Mouse (Mus musculus) hindlimb bud, embryonic 11.5 days (tissue): ENCODE results near the gene Cmip.

Experiments used
- DNase-seq: peaks from one replicate; pipeline ENCODE4 v3.0.0-alpha.2; 2012; ENCODE audit warnings: low read depth, low spot score; ENCODE audit errors: extremely low spot score

The Cmip gene

DNA sequence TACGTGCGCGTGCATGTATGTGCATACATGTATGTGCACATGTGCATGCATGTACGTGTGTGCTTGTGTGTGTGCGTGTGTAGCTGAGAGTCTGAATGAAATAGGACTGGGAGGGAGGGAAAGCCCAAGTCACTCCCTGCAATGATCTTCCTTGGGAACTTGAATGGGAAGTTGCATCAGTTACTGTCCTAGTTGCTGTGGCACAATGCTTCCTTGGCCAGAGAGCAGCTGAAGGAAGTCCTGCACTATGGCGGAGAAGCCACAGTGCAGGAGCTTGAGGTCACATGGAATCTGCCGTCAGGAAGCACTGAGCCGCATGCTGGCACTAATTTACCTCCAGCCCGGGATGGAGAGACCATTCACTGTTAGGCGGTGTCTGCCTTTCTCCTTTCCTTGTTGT is 37.9 kb downstream of the Cmip start:
- no peak for DNase-seq

DNA sequence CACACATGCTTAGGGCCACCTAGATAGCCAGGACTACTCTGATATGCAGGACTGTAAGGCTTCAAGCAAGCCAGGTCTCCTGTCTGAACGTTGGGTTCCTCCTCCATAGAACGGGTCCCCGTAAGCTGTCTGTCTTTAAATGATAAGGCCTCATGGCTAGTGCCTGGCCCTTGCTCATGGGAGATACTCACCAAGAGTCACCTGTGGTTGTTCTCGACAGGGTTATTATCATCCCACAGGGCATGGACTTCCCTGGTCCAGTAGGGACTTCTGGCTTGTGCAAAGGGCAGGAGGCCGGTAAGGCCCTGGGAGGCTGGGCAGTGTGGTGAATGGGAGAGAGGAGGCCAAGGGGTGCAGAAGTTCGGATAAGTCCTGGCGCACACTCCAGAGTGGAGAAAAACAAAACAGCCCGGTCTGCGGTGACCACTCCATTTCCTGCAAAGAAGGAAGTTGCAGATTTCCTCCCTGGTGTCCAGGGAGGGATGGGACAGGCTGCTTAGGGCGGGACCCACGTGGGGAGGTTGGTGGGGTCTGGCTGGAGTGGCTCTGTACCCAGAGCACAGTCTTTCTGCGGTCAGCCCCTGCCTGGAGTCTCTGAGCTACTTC is 41.2 kb downstream of the Cmip start:
- no peak for DNase-seq

DNA sequence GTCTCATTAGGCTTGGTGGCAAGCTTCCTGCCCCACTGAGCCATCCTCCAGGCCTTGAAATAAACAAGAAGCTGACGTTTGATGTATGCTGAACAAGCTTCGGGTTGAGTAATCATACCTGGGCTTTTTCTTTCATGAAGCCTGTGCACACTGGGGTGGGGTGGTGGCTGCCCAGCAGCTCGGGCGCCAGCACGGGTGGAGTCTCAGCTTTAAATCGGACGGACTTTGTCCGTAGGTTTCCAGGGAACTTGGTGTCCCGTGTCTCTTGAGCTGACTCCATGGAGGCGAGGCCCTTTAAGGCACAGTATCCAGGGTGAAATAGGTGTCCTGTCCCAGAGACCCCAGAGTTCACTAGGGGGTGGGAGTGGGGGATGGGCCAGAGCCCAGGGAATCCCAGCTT is 42.3 kb downstream of the Cmip start:
- DNase-seq, result no peak

DNA sequence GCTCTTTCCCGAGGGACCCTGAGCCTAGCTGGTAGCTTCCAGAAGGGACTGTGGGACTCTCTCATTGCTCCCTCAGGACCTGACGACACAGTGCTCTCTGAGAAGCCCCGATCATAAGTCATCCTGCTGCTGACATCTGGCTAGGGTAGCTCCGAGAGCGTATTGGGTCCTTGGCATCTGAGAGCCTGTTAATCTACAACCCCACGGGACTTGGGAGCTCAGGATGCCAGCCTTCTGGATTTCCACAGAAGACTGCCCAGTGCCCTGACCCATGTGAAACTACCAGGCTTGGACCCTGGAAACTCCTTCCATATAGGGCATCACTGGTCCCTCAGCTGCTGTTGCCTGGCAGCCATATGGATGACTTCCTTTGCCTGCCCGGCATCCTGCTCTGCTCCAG is 43.3 kb downstream of the Cmip start:
- DNase-seq, result no peak

DNA sequence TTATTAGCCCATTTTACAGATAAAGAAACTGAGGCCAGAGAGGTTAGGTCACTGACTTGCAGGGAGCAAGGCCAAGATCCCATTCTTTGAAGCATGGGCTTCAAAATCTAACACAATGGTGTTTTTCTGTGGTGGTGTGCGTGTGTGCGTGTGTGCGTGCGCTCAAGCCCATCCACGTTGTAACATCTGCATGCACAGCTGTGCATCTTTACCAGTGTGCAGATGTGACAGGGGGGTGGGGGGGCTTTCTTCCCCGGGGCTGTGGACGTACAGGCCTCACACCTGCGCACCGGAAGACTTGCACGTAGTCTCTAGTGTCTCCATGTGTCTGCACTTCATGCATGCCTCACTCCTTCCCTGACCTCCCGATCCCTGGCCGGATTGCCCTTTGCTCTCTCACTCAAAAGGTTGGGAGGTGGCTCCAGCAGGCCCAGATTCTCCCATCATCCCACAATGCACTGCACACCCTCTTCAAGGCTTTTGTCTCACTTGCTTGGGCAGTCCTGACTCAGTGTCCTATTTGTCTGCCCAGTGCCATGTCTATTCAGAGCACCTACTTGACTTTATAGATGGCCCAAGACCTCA is 44.7 kb downstream of the Cmip start:
- no peak for DNase-seq

DNA sequence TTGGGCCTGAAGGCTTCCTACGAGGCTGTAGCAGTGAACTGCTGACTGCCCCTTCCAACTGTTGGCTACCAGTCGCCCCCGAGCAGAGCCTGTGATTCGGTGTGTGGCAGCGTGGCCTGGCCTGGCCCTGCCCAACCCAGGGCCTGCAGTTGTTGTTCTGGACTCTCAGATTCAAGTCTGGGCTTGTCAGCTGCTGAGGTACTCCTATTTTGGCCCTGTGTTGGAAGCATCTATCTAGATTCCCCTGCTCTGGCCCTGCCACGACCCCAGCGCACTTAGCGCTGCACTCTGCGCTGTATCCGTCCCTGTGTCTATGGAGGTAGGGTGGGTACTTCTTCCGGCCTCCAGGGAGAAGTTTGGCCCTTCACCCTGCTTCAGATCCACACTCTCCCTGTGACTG is 45.2 kb downstream of the Cmip start:
- DNase-seq, result no peak

DNA sequence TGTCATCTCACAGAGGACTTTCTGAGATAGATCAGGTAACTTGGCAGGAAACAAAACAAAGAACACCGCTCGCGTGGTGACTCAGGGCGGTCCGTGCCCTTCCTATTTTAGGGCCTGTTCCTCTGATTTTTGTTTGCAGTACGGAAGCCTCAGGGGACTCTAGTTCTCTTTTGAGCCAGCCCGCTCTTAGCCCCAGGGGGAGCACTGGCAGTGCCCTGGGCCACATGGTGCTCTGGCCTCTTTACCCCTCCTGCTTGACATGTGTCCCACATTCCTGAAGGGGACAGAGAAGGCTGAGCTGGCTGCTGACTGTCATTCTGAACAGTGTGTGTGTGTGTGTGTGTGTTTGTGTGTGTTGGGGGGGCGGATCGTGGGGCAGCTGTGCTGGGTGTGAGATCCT is 46.8 kb downstream of the Cmip start:
- DNase-seq, result no peak

DNA sequence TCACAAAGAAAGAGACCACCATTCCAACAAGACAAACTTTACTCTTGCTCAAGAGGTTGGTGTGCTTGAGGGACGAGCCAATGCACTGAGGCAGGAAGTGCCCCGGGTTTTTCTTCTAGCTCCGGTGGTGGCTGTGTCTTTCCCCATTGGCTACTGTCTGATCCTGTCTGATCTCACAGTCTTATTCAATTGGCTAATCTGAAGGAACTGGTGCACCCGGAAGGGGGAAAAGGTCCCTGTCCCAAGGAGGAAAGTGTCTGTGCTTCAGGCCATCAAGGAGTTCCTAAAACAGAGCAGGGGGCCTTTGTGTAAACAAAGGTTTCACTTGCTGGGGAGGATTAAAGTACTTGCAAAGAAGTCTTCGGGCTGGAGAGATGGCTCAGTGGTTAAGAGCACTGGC is 48.5 kb downstream of the Cmip start:
- DNase-seq, result no peak

DNA sequence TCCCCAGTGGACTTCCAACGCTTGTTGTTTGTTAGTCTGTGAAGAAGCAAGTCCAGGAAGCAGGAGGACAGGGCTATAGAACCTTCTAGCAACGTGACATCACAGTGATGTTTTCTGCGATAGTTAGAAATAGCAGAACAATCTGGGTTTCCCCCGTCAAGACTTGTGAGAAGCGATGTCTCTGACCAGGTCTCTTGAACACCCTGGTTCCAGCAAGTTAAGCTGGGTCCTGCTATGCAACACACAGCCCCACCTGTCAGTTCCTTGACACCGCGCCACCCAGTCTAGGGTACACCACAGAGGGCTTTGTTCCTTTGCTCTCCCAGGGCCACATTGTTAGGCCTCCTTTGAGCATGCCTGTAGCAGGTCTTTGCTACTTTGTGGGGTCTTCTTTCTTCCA is 49.9 kb downstream of the Cmip start:
- no peak for DNase-seq

DNA sequence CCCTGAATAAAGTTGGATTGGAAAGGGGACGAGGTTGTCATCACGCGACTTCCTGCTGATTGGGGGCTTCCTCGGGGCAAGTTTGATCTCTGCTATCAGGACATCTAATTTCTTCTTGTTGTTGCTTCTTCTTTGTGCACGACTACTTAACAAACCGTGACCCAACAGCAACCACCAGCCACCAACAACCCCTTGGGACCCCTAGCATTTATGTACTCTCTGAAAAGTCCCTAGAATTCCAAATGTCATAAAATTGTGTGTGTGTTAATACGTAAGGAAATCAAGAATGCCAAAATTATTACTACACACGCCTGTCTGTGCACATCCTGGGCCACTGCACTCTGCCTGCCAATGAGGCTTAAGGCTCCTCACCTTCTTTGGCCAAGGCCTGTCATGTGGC is 50.4 kb downstream of the Cmip start:
- DNase-seq, result no peak

DNA sequence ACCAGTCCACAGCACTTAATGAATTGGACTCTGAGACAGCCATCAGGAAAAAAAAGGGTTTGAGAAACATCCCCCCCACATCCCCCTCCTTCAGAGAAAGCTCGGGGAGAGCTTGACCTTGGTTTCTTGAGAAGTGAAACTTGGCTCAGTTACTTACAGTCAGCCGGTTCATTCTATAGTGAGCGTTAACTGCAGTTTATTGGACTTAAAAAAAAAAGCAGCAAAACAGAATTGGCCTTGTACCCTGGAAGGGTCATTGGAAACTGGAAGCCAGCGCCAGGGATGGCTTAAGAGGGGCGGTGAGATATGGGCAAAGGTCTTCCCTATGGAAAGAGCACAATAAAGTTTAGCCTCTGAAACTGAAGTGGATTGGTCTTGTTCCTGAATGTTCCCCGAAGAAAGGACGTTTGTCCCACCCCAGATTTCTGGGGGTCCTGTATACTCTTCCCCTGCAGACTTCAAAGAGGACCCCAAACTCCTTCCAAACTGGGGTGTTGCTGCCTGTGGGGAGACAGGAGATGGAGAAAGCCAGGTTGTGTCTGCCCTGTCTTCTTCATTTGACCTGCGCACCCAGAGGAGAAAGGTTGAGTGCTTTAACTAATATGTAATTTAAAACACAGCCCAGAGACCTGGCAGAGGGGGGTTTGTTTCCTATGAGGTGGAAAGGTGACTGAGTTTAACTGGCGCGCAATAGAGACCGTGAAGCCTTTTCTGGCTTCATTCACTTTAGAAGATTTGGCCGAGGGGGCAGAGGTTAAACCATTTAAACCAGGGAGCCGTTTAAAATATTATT is 51.6 kb downstream of the Cmip start:
- DNase-seq, result no peak

DNA sequence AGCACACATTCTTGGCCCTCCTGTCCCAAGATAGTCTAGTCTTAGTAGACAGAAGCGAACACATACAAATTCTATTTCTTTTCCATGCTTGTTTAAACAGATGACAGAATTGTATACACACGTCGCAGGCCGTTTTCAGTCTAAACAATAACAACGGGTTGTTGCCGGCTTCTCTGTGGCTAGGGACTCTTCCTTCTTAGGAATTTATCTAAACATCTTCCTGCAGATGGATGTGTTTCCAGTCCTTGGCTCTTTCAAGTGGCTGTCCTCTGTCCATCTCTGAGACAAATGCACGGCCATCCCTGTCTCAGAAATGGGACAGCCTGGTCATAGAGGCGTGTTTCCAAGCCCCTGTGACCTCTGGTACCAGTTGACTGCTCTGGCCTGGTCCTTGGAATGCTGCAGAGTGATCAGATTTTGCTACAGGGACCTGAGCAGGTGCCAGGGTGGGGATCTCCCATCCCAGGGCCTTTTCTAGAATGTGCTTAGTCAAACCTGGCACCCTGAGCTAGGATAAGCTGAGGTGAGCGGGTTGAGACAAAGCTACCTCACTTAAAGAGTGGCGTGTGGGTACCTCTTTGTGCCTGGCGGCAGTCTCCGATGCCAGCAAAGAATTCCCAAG is 52.9 kb downstream of the Cmip start:
- DNase-seq, result no peak

DNA sequence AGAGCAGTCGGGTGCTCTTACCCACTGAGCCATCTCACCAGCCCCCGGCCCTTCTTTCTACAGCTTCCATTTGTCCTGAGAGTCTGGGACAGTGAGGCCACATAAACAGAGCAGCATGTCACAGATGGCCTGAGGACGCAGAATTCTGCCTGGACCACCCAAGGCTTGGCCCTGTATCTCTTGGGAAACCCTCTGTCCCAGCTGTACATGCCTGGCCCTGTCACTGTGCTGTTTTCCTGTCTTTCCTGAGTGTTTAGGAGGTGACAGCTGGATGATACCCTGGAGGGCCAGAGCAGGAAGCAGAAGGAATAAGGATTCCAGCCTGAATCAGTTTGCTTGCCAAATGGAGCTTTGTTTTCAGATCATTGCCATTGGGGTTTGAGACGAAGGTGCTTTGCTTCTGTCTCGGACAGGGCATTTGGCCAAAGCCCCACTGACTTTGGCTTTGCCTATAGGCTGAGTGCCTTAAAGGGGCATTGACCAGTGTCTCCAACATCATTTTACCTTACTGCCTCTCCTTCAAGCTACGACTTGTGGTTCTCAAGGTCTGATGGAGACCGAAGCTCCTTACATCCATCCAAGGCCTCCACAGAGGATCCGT is 54.2 kb downstream of the Cmip start:
- no peak for DNase-seq

DNA sequence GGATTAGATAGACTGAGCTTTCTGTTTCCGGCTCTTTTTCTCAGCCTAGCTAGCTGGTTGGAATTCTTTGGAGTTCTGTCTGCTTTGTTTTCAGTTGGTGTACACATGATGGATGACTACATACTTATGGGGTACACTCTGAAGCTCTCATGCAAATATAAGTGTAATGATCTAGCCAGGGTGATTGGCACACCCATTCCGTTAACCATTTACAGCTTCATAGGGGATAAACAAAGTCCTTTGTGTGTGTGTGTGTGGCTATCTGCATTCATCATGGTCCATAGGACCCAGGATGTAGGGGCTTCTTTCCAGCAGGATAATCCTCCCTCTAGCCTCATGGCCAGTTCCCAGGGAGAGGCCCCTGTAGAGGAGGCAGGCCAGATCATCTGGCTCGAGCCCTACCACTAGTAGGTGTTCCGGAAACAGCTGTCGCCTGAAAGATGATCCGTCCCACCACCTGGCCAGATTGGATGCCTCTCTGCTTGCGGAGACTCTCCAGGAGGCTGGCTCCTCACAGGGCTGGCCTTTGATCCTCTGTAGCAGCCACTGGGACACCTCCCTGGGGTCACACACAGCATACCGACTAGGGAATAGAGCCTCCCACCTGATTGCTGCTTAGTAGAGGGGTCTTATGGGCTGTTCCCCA is 57.6 kb downstream of the Cmip start:
- DNase-seq, result no peak

DNA sequence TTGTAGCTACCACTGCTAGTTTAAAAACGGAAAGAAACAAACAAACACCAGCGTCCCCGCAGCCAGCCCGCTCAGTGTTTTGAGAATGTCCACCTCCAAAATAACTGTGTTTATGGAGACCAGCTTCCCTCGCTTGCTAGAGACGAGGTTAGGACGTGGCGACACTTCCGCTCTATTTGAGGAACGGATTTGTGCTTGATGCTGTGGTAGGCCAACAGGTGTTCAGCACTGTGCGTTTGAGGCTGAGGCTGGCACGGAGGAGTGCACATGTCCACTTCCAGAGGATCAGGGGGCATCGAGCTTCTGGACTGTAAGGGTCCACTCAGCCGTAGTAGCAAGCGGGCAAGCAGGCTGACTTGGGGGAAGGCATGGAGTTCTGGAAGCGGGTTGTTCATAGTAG is 58.9 kb downstream of the Cmip start:
- DNase-seq, result no peak

DNA sequence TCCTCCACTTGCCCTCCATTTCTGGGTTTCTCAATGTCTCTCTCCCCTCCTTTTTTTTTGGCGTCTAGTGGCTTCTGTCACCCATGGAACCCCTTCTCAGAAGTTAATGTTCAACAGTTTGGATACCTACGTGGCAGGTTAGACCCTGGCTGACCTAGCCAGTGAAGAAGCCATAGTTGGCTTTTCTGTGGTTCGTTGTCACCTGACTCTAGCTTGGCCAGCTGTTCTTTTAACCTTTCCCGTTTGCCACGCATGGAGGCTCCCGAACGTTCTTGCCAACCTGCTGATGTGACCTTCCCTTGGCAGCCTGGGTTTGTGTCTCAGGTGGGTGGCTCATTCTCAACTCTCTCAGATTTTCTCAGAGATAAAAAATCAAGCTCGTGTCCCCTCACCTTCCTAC is 60.6 kb downstream of the Cmip start:
- no peak for DNase-seq

DNA sequence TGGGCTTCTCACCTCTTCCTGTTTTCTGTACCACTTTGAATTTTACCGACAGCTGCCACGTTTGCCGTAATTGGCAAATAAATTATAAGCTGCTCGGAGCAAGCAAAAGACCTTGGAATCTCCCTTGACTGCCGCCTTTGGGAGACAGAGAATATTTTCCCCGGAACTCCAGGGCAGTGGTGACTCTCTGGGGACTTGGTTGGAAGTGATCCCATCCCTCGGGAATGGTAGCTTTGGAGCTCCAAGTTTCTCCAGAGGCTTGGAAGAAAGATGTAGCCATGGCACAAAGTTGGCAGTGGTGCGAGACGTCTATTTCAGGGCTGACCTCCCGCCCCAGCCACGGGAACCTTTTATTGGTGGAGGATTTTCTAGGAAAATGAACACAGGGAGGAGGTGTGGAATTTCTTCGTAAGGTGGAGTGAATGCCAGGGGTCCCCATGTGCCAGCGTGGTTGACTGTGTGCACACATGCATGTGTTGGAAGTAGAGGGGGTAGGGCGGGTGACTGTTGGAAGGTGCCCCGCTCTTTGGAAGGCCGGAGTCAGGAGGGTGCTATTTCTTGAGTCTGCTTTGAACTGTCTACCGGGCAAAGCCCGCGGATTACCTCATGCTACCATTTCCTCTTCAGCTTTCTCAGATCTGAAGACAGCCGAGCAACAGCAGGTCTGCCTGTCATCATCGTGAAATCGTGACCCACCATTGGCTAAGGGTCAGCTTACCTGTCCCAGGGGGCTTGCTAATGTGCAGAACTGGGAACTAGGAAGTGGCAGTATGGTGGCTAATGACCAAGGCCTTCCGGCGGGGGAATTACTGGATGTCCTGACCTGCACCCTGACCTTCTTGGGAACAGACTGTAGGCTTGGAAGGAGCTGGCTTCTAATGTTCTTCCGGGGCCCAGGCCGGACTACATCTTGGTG is 62.3 kb downstream of the Cmip start:
- no peak for DNase-seq

DNA sequence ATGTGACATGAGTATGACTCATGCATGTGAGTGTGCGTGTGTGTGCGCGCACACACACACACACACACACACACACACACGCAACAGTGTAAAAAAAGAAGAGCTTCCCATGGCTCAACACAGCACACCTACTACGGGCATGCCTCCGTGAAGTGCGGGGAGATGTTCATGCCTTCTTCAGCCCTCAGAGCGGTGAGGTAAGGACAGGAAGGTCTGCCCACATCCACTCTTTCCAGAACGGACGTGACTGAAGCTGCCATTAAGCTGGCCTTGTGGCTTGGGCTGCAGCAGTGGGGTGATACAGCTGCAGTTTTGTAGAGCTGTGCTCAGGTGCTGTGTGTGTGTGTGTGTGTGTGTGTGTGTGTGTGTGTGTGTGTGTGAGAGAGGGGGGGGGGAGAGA is 63.8 kb downstream of the Cmip start:
- no peak for DNase-seq

DNA sequence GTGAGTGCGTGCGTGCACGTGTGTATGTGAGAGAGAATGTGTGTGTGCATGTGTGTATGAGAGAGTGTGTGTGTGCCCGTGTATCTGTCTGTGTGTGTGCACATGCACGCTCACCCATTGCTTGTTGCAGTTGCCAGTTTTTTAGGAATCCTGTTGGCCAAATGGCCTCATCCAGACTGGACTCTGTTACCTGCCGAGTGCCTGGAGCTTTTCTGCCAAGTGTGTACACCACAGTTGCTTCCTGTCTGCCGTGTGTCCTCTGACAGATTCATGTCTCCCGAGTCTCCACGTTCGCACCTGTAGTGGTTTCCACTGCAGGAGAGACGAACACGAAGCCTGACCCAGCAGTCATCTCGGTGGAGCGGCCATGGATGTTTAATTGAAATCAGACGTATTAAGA is 64.4 kb downstream of the Cmip start:
- no peak for DNase-seq

DNA sequence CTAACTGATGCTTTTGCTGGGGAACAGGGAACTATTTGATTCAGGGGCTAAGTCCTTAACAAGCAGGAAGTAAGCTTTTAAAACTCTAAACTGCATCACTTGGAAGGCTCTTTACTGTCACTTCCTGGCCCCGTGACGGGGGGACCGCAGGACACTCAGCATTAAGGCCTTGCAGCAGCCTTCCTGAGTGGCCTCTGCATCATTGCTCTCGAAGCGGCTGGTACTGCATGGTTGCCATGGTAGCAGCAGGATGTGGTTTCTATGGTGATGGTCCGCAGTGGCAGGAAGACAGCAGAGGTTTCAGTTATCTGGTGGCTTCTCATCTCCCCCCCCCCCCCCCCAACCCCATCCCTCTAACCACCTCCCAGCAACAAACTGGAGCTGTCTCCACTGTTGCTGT is 65.2 kb downstream of the Cmip start:
- no peak for DNase-seq
